Mouse (Mus musculus): ENCODE measurements at regions not wholly inside any gene's neighbourhood (a gene's known extent, or its start where the extent isn't known, plus 50 kb on each side); places are given as distances from the start of the nearest gene placed in this dataset.

GRCm38 (mm10) chr10:16438414-16438813 lies 1284.6 kb upstream of the Cited2 start:
- no peak for DNase-seq (ENCODE audit: low read depth, low spot score)

GRCm38 (mm10) chr10:16440932-16441640 lies 1281.9 kb upstream of the Cited2 start:
- no peak for DNase-seq (ENCODE audit: low read depth, low spot score)

GRCm38 (mm10) chr10:16441661-16442072 lies 1281.4 kb upstream of the Cited2 start:
- no peak for DNase-seq (ENCODE audit: low read depth, low spot score)

- no peak for DNase-seq (ENCODE audit: low read depth, low spot score)
Measured at GRCm38 (mm10) chr10:16443901-16444300, 1279.1 kb upstream of the Cited2 start.

GRCm38 (mm10) chr10:16467935-16468334 lies 1255.1 kb upstream of the Cited2 start:
- no peak for DNase-seq (ENCODE audit: low read depth, low spot score)

- DNase-seq (ENCODE audit: low read depth, low spot score), result no peak
Measured at GRCm38 (mm10) chr10:16469711-16470110, 1253.3 kb upstream of the Cited2 start.

GRCm38 (mm10) chr10:16473952-16474521 lies 1249.0 kb upstream of the Cited2 start:
- no peak for DNase-seq (ENCODE audit: low read depth, low spot score)

- no peak for DNase-seq (ENCODE audit: low read depth, low spot score)
Measured at GRCm38 (mm10) chr10:16498580-16498979, 1224.4 kb upstream of the Cited2 start.

GRCm38 (mm10) chr10:16507681-16508080 lies 1215.3 kb upstream of the Cited2 start:
- DNase-seq (ENCODE audit: low read depth, low spot score), result no peak

GRCm38 (mm10) chr10:16508161-16508560 lies 1214.9 kb upstream of the Cited2 start:
- no peak for DNase-seq (ENCODE audit: low read depth, low spot score)

GRCm38 (mm10) chr10:16514656-16515055 lies 1208.4 kb upstream of the Cited2 start:
- DNase-seq (ENCODE audit: low read depth, low spot score), result no peak

- no peak for DNase-seq (ENCODE audit: low read depth, low spot score)
Measured at GRCm38 (mm10) chr10:16521895-16522294, 1201.1 kb upstream of the Cited2 start.

GRCm38 (mm10) chr10:16524101-16524500 lies 1198.9 kb upstream of the Cited2 start:
- DNase-seq (ENCODE audit: low read depth, low spot score), result no peak

GRCm38 (mm10) chr10:16527693-16528092 lies 1195.3 kb upstream of the Cited2 start:
- no peak for DNase-seq (ENCODE audit: low read depth, low spot score)

- DNase-seq (ENCODE audit: low read depth, low spot score), result no peak
Measured at GRCm38 (mm10) chr10:16537660-16538059, 1185.4 kb upstream of the Cited2 start.

GRCm38 (mm10) chr10:16538379-16538778 lies 1184.6 kb upstream of the Cited2 start:
- no peak for DNase-seq (ENCODE audit: low read depth, low spot score)

GRCm38 (mm10) chr10:16545445-16545844 lies 1177.6 kb upstream of the Cited2 start:
- DNase-seq (ENCODE audit: low read depth, low spot score), result no peak

- no peak for DNase-seq (ENCODE audit: low read depth, low spot score)
Measured at GRCm38 (mm10) chr10:16552861-16553635, 1170.0 kb upstream of the Cited2 start.

GRCm38 (mm10) chr10:16574568-16574967 lies 1148.5 kb upstream of the Cited2 start:
- no peak for DNase-seq (ENCODE audit: low read depth, low spot score)

GRCm38 (mm10) chr10:16578554-16579078 lies 1144.4 kb upstream of the Cited2 start:
- no peak for DNase-seq (ENCODE audit: low read depth, low spot score)

GRCm38 (mm10) chr10:16580200-16580599 lies 1142.8 kb upstream of the Cited2 start:
- DNase-seq (ENCODE audit: low read depth, low spot score), result no peak

GRCm38 (mm10) chr10:16588833-16589232 lies 1134.2 kb upstream of the Cited2 start:
- DNase-seq (ENCODE audit: low read depth, low spot score), result no peak

Measured in ES-CJ7 (cell line).